Mouse (Mus musculus) limb, embryonic 13.5 days (tissue): ENCODE results near the gene Lmod3. TPM values are rescaled to one million over a fixed set of nuclear protein-coding genes. Genes with fewer than 3 reads are reported as not detected.

Experiments used
- ATAC-seq: fragments of 200-750 bp; cut with Nextera tagmentation; 2 replicates; pipeline ENCODE4 v1.8.0; 2017; ENCODE audit warnings: low read depth, moderate number of reproducible peaks, moderate TSS enrichment; ENCODE audit not compliant: low FRiP score
- H3K27ac ChIP-seq: fragments of 300-500 bp; sonication (generic); 2 replicates; pipeline ENCODE4 v1.5.1; 2015; ENCODE audit warnings: inconsistent platforms, mild to moderate bottlenecking, moderate library complexity
- H3K27me3 ChIP-seq: fragments of 300-500 bp; sonication (generic); 2 replicates; pipeline ENCODE4 v1.6.1; 2015; ENCODE audit warnings: mild to moderate bottlenecking, inconsistent platforms
- H3K36me3 ChIP-seq: fragments of 300-500 bp; sonication (generic); 2 replicates; pipeline ENCODE4 v1.6.1; 2015; ENCODE audit warnings: inconsistent platforms, mild to moderate bottlenecking, moderate library complexity
- H3K4me1 ChIP-seq: fragments of 300-500 bp; sonication (generic); 2 replicates; pipeline ENCODE4 v1.6.1; 2015; ENCODE audit warnings: inconsistent platforms
- H3K4me2 ChIP-seq: fragments of 300-500 bp; sonication (generic); replicated peaks from 2 replicates; pipeline ENCODE4 v1.6.1; 2015; ENCODE audit warnings: inconsistent platforms, mild to moderate bottlenecking, moderate library complexity
- H3K4me3 ChIP-seq: fragments of 300-500 bp; sonication (generic); 2 replicates; pipeline ENCODE4 v1.5.1; 2015; ENCODE audit warnings: moderate library complexity, mild to moderate bottlenecking, inconsistent platforms
- H3K9ac ChIP-seq: fragments of 300-500 bp; sonication (generic); 2 replicates; pipeline ENCODE4 v1.6.1; 2015; ENCODE audit warnings: mild to moderate bottlenecking, inconsistent platforms
- H3K9me3 ChIP-seq: fragments of 300-500 bp; sonication (generic); 2 replicates; pipeline ENCODE4 v1.6.1; 2016; ENCODE audit warnings: inconsistent platforms
- WGBS: fragments of 180-500 bp; shearing (Covaris S2); methylation state at CpG from one replicate; pipeline ENCODE4 v1.1.7; 2015; 5-methylcytosine and 5-hydroxymethylcytosine counted together
- polyA plus RNA-seq: library from polyadenylated mRNA; unstranded; fragments of >200 nt; fragmentation: Nextera tagmentation; extraction: Ambion mirVana; gene quantifications from 2 replicates; pipeline ENCODE4 v1.2.1, GENCODE M21; 2015

The Lmod3 gene
- polyA plus RNA-seq, 1 experiment from 2014 or later: 7.6 TPM

GRCm38 (mm10) chr6:97222321-97222720 is 30.2 kb downstream of the Lmod3 start:
- no peaks in the 10 kb centered on the region for H3K9me3 ChIP-seq
- peaks cover 15% of the 10 kb centered on the region for H3K27me3 ChIP-seq
- 53% methylated on average over 6 of the region's 6 CpGs for WGBS
- H3K4me1 ChIP-seq: peaks cover 22% of the 10 kb centered on the region
- H3K36me3 ChIP-seq: peaks cover 3% of the 10 kb centered on the region; the same call in 1 of the 2 replicates
- H3K4me3 ChIP-seq: no peak overlapping the region
- H3K4me2 ChIP-seq: no peak overlapping the region
- H3K9ac ChIP-seq: no peak overlapping the region
- peak overlapping the region; percentile 34; the same call in 1 of the 2 replicates for H3K27ac ChIP-seq
- ATAC-seq: no peak

- H3K9ac ChIP-seq: no peak overlapping the region
- H3K4me3 ChIP-seq: no peak overlapping the region
- H3K4me2 ChIP-seq: no peak overlapping the region
- H3K27ac ChIP-seq: peak overlapping the region; percentile 34; the same call in 1 of the 2 replicates
- no peak for ATAC-seq
- 64% methylated on average over 15 of the region's 15 CpGs for WGBS
- H3K36me3 ChIP-seq: no peaks in the 10 kb centered on the region
- peaks cover 7% of the 10 kb centered on the region; the same call in 1 of the 2 replicates for H3K27me3 ChIP-seq
- H3K4me1 ChIP-seq: peaks cover 22% of the 10 kb centered on the region
- H3K9me3 ChIP-seq: no peaks in the 10 kb centered on the region
These were observed 31.1 kb downstream of the Lmod3 start for GRCm38 (mm10) chr6:97221205-97222025.

GRCm38 (mm10) chr6:97220672-97221071 is 31.9 kb downstream of the Lmod3 start:
- Histone ChIP-seq H3K4me2 (no peak overlapping the region), H3K36me3 (no peaks in the 10 kb centered on the region), H3K27ac (no peak overlapping the region), H3K4me1 (peaks cover 22% of the 10 kb centered on the region), H3K4me3 (no peak overlapping the region), H3K27me3 (peaks cover under 1% of the 10 kb centered on the region; the same call in 1 of the 2 replicates), H3K9ac (no peak overlapping the region), H3K9me3 (no peaks in the 10 kb centered on the region)
- WGBS: 73% methylated on average over 3 of the region's 5 CpGs
- no peak for ATAC-seq

GRCm38 (mm10) chr6:97216154-97216821 is 36.3 kb downstream of the Lmod3 start:
- WGBS: 62% methylated on average over 4 of the region's 4 CpGs
- peaks cover 10% of the 10 kb centered on the region for H3K4me1 ChIP-seq
- no peak overlapping the region for H3K27ac ChIP-seq
- H3K4me2 ChIP-seq: no peak overlapping the region
- ATAC-seq: no peak
- no peak overlapping the region for H3K9ac ChIP-seq
- no peaks in the 10 kb centered on the region for H3K9me3 ChIP-seq
- H3K36me3 ChIP-seq: peaks cover 7% of the 10 kb centered on the region; the same call in 1 of the 2 replicates
- peaks cover 8% of the 10 kb centered on the region; the same call in 1 of the 2 replicates for H3K27me3 ChIP-seq
- H3K4me3 ChIP-seq: no peak overlapping the region

- Histone ChIP-seq H3K4me1 (peaks cover 15% of the 10 kb centered on the region), H3K27ac (no peak overlapping the region), H3K4me2 (peak overlapping the region; percentile 76), H3K4me3 (peak overlapping the region; percentile 57), H3K9me3 (no peaks in the 10 kb centered on the region), H3K27me3 (peaks cover 8% of the 10 kb centered on the region; the same call in 1 of the 2 replicates), H3K36me3 (peaks cover 7% of the 10 kb centered on the region; the same call in 1 of the 2 replicates), H3K9ac (no peak overlapping the region)
- ATAC-seq: no peak
- WGBS: 70% methylated on average over 12 of the region's 12 CpGs
These were observed 40.6 kb downstream of the Lmod3 start for GRCm38 (mm10) chr6:97211981-97212380.

- H3K36me3 ChIP-seq: peaks cover 7% of the 10 kb centered on the region; the same call in 1 of the 2 replicates
- H3K9me3 ChIP-seq: no peaks in the 10 kb centered on the region
- WGBS: 1% methylated on average over 22 of the region's 22 CpGs
- H3K9ac ChIP-seq: peak overlapping the region; percentile 72
- ATAC-seq: peak; percentile 57
- H3K4me2 ChIP-seq: peak overlapping the region; percentile 76
- no peak overlapping the region for H3K27ac ChIP-seq
- peak overlapping the region; percentile 57 for H3K4me3 ChIP-seq
- H3K27me3 ChIP-seq: peaks cover 8% of the 10 kb centered on the region; the same call in 1 of the 2 replicates
- peaks cover 15% of the 10 kb centered on the region for H3K4me1 ChIP-seq
These were observed 41.5 kb downstream of the Lmod3 start for GRCm38 (mm10) chr6:97210962-97211601.

- Histone ChIP-seq H3K4me3 (peak within 1 kb of the TSS; percentile 57), H3K27ac (no peak within 1 kb of the TSS), H3K4me1 (peaks cover 15% of the 10 kb centered on the region), H3K27me3 (peaks cover 8% of the 10 kb centered on the region; the same call in 1 of the 2 replicates), H3K36me3 (peaks cover 4% of the 10 kb centered on the region; the same call in 1 of the 2 replicates), H3K9ac (peak within 1 kb of the TSS; percentile 72), H3K9me3 (no peaks in the 10 kb centered on the region), H3K4me2 (peak within 1 kb of the TSS; percentile 76)
- ATAC-seq: peak; percentile 82
- WGBS: 11% methylated on average over 32 of the region's 32 CpGs
These were observed 42.2 kb downstream of the Lmod3 start, which contains the start of gene Arl6ip5 for GRCm38 (mm10) chr6:97210191-97210961. TSS of gene Arl6ip5 (plus strand) at chr6:97210689.

GRCm38 (mm10) chr6:97209751-97210150 is 42.8 kb downstream of the Lmod3 start:
- Histone ChIP-seq H3K9ac (no peak overlapping the region), H3K4me1 (peaks cover 15% of the 10 kb centered on the region), H3K4me2 (no peak overlapping the region), H3K36me3 (no peaks in the 10 kb centered on the region; the same call in 1 of the 2 replicates), H3K27ac (no peak overlapping the region), H3K27me3 (peaks cover 8% of the 10 kb centered on the region; the same call in 1 of the 2 replicates), H3K9me3 (no peaks in the 10 kb centered on the region), H3K4me3 (no peak overlapping the region)
- 89% methylated on average over 4 of the region's 4 CpGs for WGBS
- ATAC-seq: no peak

GRCm38 (mm10) chr6:97209201-97209600 is 43.4 kb downstream of the Lmod3 start:
- no peak for ATAC-seq
- H3K27me3 ChIP-seq: peaks cover 8% of the 10 kb centered on the region; the same call in 1 of the 2 replicates
- H3K4me3 ChIP-seq: no peak overlapping the region
- no peaks in the 10 kb centered on the region for H3K9me3 ChIP-seq
- 51% methylated on average over 3 of the region's 3 CpGs for WGBS
- H3K9ac ChIP-seq: no peak overlapping the region
- no peaks in the 10 kb centered on the region for H3K36me3 ChIP-seq
- H3K4me2 ChIP-seq: no peak overlapping the region
- no peak overlapping the region for H3K27ac ChIP-seq
- H3K4me1 ChIP-seq: peaks cover 20% of the 10 kb centered on the region

- no peak overlapping the region for H3K4me2 ChIP-seq
- WGBS: 39% methylated on average over 3 of the region's 3 CpGs
- H3K9me3 ChIP-seq: no peaks in the 10 kb centered on the region
- ATAC-seq: no peak
- no peaks in the 10 kb centered on the region for H3K36me3 ChIP-seq
- peaks cover 8% of the 10 kb centered on the region; the same call in 1 of the 2 replicates for H3K27me3 ChIP-seq
- H3K9ac ChIP-seq: no peak overlapping the region
- H3K27ac ChIP-seq: no peak overlapping the region
- peaks cover 25% of the 10 kb centered on the region for H3K4me1 ChIP-seq
- no peak overlapping the region for H3K4me3 ChIP-seq
These were observed 44.2 kb downstream of the Lmod3 start for GRCm38 (mm10) chr6:97208406-97208805.

GRCm38 (mm10) chr6:97207085-97207484 is 45.5 kb downstream of the Lmod3 start:
- no peaks in the 10 kb centered on the region for H3K9me3 ChIP-seq
- H3K9ac ChIP-seq: no peak overlapping the region
- H3K4me2 ChIP-seq: no peak overlapping the region
- peaks cover 4% of the 10 kb centered on the region; the same call in 1 of the 2 replicates for H3K27me3 ChIP-seq
- 83% methylated on average over 4 of the region's 4 CpGs for WGBS
- H3K4me3 ChIP-seq: no peak overlapping the region
- no peak for ATAC-seq
- peaks cover 24% of the 10 kb centered on the region for H3K4me1 ChIP-seq
- H3K27ac ChIP-seq: no peak overlapping the region
- no peaks in the 10 kb centered on the region for H3K36me3 ChIP-seq
